Mouse (Mus musculus) hindbrain, embryonic 16.5 days (tissue): ENCODE data around the gene Chchd5. TPM values are rescaled to one million over a fixed set of nuclear protein-coding genes. Genes with fewer than 3 reads are reported as not detected.
A peak's percentile ranks its signal among the peaks of the same experiment; 100 is the strongest.

Experiments
- ATAC-seq: fragments of 200-750 bp; cut with Nextera tagmentation; 2 replicates; pipeline ENCODE4 v1.8.0; 2017; ENCODE audit warnings: moderate TSS enrichment, moderate library complexity
- H3K27ac ChIP-seq: fragments of 300-500 bp; sonication (generic); 2 replicates; pipeline ENCODE4 v1.5.1; 2014; ENCODE audit warnings: low read depth, mild to moderate bottlenecking, control low read depth, low read length, moderate library complexity
- H3K27me3 ChIP-seq: fragments of 300-500 bp; sonication (generic); replicated peaks from 2 replicates; pipeline ENCODE4 v1.6.1; 2014; ENCODE audit warnings: low read length; ENCODE audit not compliant: control insufficient read depth, insufficient read depth
- H3K36me3 ChIP-seq: fragments of 300-500 bp; sonication (generic); 2 replicates; pipeline ENCODE4 v1.6.1; 2014; ENCODE audit warnings: mild to moderate bottlenecking, low read length, moderate library complexity, mixed read lengths; ENCODE audit not compliant: control insufficient read depth, insufficient read depth
- H3K4me1 ChIP-seq: fragments of 300-500 bp; sonication (generic); 2 replicates; pipeline ENCODE4 v1.6.1; 2014; ENCODE audit warnings: low read depth, low read length; ENCODE audit not compliant: control insufficient read depth, insufficient read depth
- H3K4me2 ChIP-seq: fragments of 300-500 bp; sonication (generic); 2 replicates; pipeline ENCODE4 v1.6.1; 2014; ENCODE audit warnings: mild to moderate bottlenecking, low read length, control low read depth, moderate library complexity
- H3K4me3 ChIP-seq: fragments of 300-500 bp; sonication (generic); 2 replicates; pipeline ENCODE4 v1.5.1; 2014; ENCODE audit warnings: mild to moderate bottlenecking, low read length, control low read depth, moderate library complexity
- H3K9ac ChIP-seq: fragments of 300-500 bp; sonication (generic); 2 replicates; pipeline ENCODE4 v1.6.1; 2014; ENCODE audit warnings: low read depth, mild to moderate bottlenecking, control low read depth, low read length, moderate library complexity
- H3K9me3 ChIP-seq: fragments of 300-500 bp; sonication (generic); 2 replicates; pipeline ENCODE4 v1.6.1; 2014; ENCODE audit warnings: mild to moderate bottlenecking, low read length, moderate library complexity; ENCODE audit not compliant: control insufficient read depth
- WGBS: fragments of 180-500 bp; shearing (Covaris S2); extraction: QIAGEN DNeasy Blood & Tissue Kit; methylation state at CpG from one replicate; pipeline ENCODE4 v1.1.7; 2014; 5-methylcytosine and 5-hydroxymethylcytosine counted together
- polyA plus RNA-seq: library from polyadenylated mRNA; unstranded; fragments of >200 nt; fragmentation: Nextera tagmentation; extraction: Ambion mirVana; gene quantifications from 2 replicates; pipeline ENCODE4 v1.2.1, GENCODE M21; 2015

Chchd5 gene
- polyA plus RNA-seq, 1 experiment from 2014 or later: 19.8 TPM

GRCm38 (mm10) chr2:129112924-129113323, 16.6 kb upstream of the Chchd5 start:
- Histone ChIP-seq H3K27me3 (no peaks in the 10 kb centered on the region), H3K4me3 (no peak overlapping the region), H3K27ac (no peak overlapping the region), H3K4me2 (no peak overlapping the region), H3K36me3 (peaks cover 29% of the 10 kb centered on the region), H3K9ac (no peak overlapping the region), H3K9me3 (no peaks in the 10 kb centered on the region), H3K4me1 (no peaks in the 10 kb centered on the region)
- 91% methylated on average over 5 of the region's 5 CpGs for WGBS
- no peak for ATAC-seq

- H3K4me3 ChIP-seq: no peak overlapping the region
- H3K9ac ChIP-seq: no peak overlapping the region
- no peak for ATAC-seq
- no peaks in the 10 kb centered on the region for H3K4me1 ChIP-seq
- peaks cover 45% of the 10 kb centered on the region for H3K36me3 ChIP-seq
- no peaks in the 10 kb centered on the region for H3K9me3 ChIP-seq
- no peak overlapping the region for H3K27ac ChIP-seq
- no peaks in the 10 kb centered on the region for H3K27me3 ChIP-seq
- H3K4me2 ChIP-seq: no peak overlapping the region
- 94% methylated on average over 9 of the region's 9 CpGs for WGBS
Observed at GRCm38 (mm10) chr2:129115706-129116367, 13.7 kb upstream of the Chchd5 start.

GRCm38 (mm10) chr2:129116368-129116739, 13.1 kb upstream of the Chchd5 start:
- Histone ChIP-seq H3K4me1 (no peaks in the 10 kb centered on the region), H3K4me2 (no peak overlapping the region), H3K4me3 (no peak overlapping the region), H3K9ac (no peak overlapping the region), H3K27me3 (no peaks in the 10 kb centered on the region), H3K36me3 (peaks cover 45% of the 10 kb centered on the region), H3K9me3 (no peaks in the 10 kb centered on the region), H3K27ac (no peak overlapping the region)
- no peak for ATAC-seq
- WGBS: 93% methylated on average over 1 of the region's 1 CpGs

GRCm38 (mm10) chr2:129118061-129118460, 11.4 kb upstream of the Chchd5 start:
- no peaks in the 10 kb centered on the region for H3K4me1 ChIP-seq
- H3K4me2 ChIP-seq: no peak overlapping the region
- no peak for ATAC-seq
- H3K27me3 ChIP-seq: no peaks in the 10 kb centered on the region
- no peak overlapping the region for H3K9ac ChIP-seq
- H3K36me3 ChIP-seq: peaks cover 48% of the 10 kb centered on the region
- H3K9me3 ChIP-seq: no peaks in the 10 kb centered on the region
- H3K4me3 ChIP-seq: no peak overlapping the region
- no peak overlapping the region for H3K27ac ChIP-seq
- WGBS: 93% methylated on average over 12 of the region's 12 CpGs

- ATAC-seq: no peak
- no peaks in the 10 kb centered on the region for H3K27me3 ChIP-seq
- no peaks in the 10 kb centered on the region for H3K9me3 ChIP-seq
- H3K9ac ChIP-seq: no peak overlapping the region
- no peak overlapping the region for H3K27ac ChIP-seq
- peaks cover 57% of the 10 kb centered on the region for H3K36me3 ChIP-seq
- H3K4me1 ChIP-seq: no peaks in the 10 kb centered on the region
- H3K4me3 ChIP-seq: no peak overlapping the region
- H3K4me2 ChIP-seq: no peak overlapping the region
- WGBS: 96% methylated on average over 8 of the region's 8 CpGs
Observed at GRCm38 (mm10) chr2:129121986-129122385, 7.5 kb upstream of the Chchd5 start.

- ATAC-seq: peak; percentile 15
- no peaks in the 10 kb centered on the region for H3K27me3 ChIP-seq
- peaks cover 3% of the 10 kb centered on the region; the same call in 1 of the 2 replicates for H3K9me3 ChIP-seq
- peak overlapping the region; percentile 55 for H3K9ac ChIP-seq
- peak overlapping the region; percentile 84 for H3K4me2 ChIP-seq
- H3K4me3 ChIP-seq: peak overlapping the region; percentile 72
- peaks cover 20% of the 10 kb centered on the region for H3K36me3 ChIP-seq
- 24% methylated on average over 18 of the region's 18 CpGs for WGBS
- peaks cover 13% of the 10 kb centered on the region for H3K4me1 ChIP-seq
- peak overlapping the region; percentile 86 for H3K27ac ChIP-seq
Observed at GRCm38 (mm10) chr2:129129987-129130545, 566 bp downstream of the Chchd5 start.

GRCm38 (mm10) chr2:129130776-129131175, 1.3 kb downstream of the Chchd5 start:
- Histone ChIP-seq H3K27me3 (no peaks in the 10 kb centered on the region), H3K36me3 (peaks cover 13% of the 10 kb centered on the region), H3K4me3 (no peak overlapping the region), H3K9ac (no peak overlapping the region), H3K4me1 (peaks cover 13% of the 10 kb centered on the region), H3K27ac (no peak overlapping the region), H3K9me3 (peaks cover 3% of the 10 kb centered on the region; the same call in 1 of the 2 replicates), H3K4me2 (peak overlapping the region; percentile 84)
- 94% methylated on average over 2 of the region's 2 CpGs for WGBS
- no peak for ATAC-seq

- Histone ChIP-seq H3K27ac (no peak overlapping the region), H3K27me3 (no peaks in the 10 kb centered on the region), H3K9me3 (peaks cover 3% of the 10 kb centered on the region; the same call in 1 of the 2 replicates), H3K4me1 (peaks cover 13% of the 10 kb centered on the region), H3K36me3 (peaks cover 9% of the 10 kb centered on the region), H3K4me2 (no peak overlapping the region), H3K4me3 (no peak overlapping the region), H3K9ac (no peak overlapping the region)
- WGBS: 93% methylated on average over 7 of the region's 7 CpGs
- no peak for ATAC-seq
Observed at GRCm38 (mm10) chr2:129132231-129132630, 2.7 kb downstream of the Chchd5 start.

- Histone ChIP-seq H3K27me3 (no peaks in the 10 kb centered on the region), H3K4me1 (peaks cover 13% of the 10 kb centered on the region), H3K9ac (no peak overlapping the region), H3K4me3 (no peak overlapping the region), H3K9me3 (peaks cover 3% of the 10 kb centered on the region; the same call in 1 of the 2 replicates), H3K27ac (no peak overlapping the region), H3K4me2 (no peak overlapping the region), H3K36me3 (peaks cover 9% of the 10 kb centered on the region)
- 96% methylated on average over 14 of the region's 14 CpGs for WGBS
- ATAC-seq: no peak
Observed at GRCm38 (mm10) chr2:129133006-129133805, 3.7 kb downstream of the Chchd5 start.
